Mouse (Mus musculus): Measurements from ENCODE around the gene Tcte2.
"Not testable (repeated sequence)": the region's sequence is repeated elsewhere in the genome, so short reads cannot be mapped to it uniquely, and the experiment has no call there.

The Tcte2 gene

DNA sequence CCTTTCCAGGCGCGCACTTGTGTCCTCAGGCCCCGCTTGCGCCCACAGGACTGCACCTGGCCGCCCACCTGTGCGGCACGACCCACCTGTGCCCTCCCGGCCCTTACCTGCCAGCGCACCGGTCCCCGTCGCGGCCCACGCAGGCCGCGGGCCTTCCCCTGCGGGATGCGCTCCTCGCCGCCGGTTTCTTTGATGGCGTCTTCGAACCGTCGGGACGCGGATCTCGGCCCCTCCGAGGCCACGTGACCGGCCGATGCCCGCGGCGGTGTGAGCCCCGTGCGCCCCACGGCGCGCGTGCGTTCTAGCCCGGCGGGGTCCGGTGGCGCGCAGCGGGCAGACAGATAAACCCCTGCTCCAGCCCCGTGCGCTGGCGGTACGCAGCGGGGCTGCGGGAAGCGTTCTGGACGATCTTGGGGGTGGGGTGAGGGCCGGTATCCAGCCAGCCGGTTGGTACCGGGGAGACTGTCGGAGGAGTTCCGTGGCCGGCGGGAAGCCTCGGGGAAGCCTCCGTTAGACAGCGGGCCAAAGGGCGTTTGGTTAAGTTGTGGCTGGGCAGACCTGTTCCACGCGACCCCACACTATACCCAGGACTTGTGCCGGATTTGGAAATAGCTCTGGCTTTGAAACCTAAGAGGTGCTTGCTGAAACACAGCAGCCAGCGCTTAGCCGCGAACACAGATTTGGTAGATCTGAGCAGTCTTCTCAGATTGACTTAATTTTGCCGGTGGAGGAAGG is at the start of gene Tcte2:
Gene Tcte2, minus strand, starts transcription at position 647 of the 735 bp plus-strand sequence.
- DNase-seq, result peak; percentile 38 to 47

DNA sequence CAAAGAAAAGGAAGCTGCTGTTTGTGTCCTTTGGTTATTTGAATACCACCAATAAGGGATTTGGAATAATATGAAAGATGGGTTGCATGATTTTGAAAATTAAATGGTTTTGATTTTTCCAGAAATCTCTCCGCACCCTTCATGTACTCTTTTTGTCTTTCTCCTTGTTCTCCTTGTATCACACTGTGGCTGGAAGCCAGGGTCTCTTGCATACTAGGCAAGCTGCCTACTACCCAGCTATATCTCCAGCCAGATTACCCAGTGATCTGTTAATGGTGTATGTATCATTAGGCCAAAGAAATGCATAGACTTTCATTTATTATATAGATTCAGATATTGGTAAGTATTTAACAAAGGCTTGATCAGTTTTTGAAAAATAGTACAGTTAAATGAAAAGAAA is 44.4 kb upstream of the Tcte2 start:
- DNase-seq, result no peak

- DNase-seq, result no peak
Observed at GRCm38 (mm10) chr17:13802836-13803408, 41.3 kb upstream of the Tcte2 start.

GRCm38 (mm10) chr17:13797691-13798090 is 36.1 kb upstream of the Tcte2 start:
- DNase-seq, result no peak

DNA sequence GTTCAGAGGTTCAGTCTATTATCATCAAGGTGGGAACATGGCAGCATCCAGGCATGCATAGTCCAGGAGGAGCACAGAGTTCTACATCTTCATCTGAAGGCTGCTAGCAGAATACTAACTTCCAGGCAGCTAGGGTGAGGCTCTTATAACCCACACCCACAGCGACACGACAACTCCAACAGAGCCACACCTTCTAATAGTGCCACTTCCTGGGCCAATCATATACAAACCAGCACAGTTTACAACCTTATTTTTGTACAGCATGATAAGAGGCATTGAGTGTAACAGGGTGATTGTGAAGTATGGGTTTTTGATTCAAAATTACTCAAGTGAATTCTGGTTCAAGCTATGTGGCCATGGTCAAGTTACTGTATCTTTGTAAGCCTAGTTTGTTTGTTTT is 28.4 kb upstream of the Tcte2 start:
- not testable (repeated sequence) for DNase-seq

DNA sequence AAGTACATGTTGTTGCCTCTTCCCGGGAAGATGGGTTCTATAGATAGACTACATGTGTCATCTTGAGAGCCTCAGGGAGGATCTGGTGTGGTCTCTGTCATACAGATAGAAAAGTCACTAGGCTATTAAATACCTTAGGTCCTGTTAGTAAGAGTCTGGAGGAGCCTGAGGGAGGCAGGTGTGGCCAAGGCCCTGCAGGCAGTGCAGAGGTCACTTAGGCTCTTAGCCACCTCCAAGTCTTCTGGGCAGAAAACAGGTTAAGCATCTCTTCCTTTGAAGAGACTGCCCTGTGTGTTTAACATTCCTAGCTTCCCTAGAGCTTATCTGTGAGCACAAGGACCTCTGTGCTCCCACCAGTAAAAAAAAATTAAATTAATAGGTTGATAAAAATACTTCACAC is 21.8 kb upstream of the Tcte2 start:
- no peak for DNase-seq

DNA sequence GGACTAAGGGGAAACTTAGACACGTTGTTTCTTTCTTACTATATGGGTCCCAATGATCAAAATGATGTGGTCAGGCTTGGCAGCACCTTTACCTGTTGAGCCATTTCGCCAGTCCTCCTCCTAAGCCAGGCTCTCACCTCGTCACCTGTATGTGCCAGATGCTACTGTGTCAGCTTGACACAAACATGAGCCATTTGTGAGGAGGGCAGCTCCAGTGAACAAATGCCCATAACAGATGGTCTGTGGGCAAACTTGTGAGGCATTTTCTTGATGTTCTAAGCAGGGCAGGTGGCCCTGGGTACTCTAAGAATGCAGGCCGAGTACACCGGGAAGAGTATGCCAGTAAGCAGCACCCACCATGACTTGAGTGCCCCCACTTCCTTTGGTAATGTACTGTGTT is 20.3 kb upstream of the Tcte2 start:
- DNase-seq, result no peak

GRCm38 (mm10) chr17:13778865-13779264 is 17.2 kb upstream of the Tcte2 start:
- DNase-seq, result no peak

DNA sequence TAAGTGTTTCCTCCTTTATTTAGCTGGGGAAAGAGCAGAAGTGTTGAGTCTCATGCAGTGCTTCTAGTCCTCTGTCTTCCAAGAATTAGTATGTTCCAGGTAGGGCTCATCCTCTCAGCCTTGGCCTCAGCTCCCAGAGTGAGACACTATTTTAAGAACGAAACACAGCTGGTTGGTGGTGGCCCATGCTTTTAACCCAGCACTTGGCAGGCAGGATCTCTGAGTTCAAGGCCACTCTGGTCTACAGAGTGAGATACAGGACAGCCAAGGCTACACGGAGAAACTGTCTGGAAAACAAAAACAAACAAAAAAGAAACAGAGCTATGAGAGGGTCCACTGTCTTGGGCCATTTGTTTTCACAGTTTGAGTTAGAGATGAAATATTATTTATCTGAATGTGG is 16.1 kb upstream of the Tcte2 start:
- DNase-seq, result no peak

DNA sequence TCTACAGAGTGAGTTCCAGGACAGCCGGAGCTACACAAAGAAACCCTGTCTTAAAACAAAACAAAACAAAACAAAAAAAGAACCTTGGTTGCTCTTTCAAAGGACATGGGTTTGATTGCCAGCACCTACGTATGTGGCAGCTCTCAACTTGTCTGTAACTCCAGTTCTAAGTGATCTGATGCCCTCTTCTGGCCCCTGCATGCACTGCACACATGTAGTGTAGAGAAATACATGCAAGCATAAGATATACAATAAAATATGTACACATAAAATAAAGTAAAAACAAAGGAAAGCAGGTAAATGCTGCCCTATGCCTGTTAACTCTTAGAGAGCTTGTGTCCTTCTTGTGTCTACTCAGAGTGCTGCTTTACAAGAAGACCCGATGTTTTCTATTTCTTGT is 7.6 kb upstream of the Tcte2 start:
- DNase-seq, result peak in 1 of 2 experiments; percentile 52

DNA sequence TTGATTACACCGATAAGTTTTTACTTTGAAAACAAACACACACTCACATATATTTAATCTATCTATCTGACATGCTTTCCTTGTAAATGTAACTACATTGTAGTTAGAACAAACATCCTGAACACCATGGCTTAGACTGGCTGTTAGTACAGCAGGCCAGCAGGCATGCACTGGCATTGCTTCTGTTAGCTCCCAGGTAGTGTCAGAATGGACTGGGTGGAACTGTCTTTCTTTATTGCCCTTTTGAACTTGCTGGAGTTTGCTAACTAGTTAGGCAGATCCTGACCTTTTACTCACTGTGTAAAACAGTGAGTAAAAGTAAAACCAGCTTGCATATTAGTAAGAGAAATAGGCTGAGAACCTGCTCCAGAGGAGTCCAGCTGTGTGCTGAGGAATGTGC is 6.9 kb upstream of the Tcte2 start:
- peak; percentile 19 to 48 for DNase-seq

GRCm38 (mm10) chr17:13764911-13765310 is 3.3 kb upstream of the Tcte2 start:
- not testable (repeated sequence) for DNase-seq

DNA sequence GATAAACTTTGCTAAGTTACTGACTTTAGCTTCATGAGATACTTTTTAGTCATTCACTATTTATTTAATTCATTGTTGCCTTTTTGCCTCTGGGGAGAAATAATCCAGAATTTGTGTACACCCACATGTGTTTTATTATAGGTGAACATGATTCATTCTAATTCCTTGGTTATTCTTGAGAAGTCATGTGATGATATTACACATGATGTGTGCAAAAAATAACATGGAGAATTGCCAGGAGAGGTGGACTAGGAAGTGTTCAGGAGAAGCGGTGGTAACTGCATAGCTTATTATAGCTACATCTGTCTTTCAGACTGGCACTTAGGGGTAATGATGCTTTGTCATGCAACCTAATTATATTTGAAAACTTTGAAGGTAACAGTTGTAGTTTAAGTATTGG is 2.2 kb upstream of the Tcte2 start:
- DNase-seq, result no peak

GRCm38 (mm10) chr17:13760675-13761178 is 898 bp downstream of the Tcte2 start:
- no peak for DNase-seq

GRCm38 (mm10) chr17:13759853-13760627 is 1.6 kb downstream of the Tcte2 start, which contains the start of gene Afdn:
Gene Afdn, plus strand, starts transcription at chr17:13760539.
- peak; percentile 82 to 88 for DNase-seq

DNA sequence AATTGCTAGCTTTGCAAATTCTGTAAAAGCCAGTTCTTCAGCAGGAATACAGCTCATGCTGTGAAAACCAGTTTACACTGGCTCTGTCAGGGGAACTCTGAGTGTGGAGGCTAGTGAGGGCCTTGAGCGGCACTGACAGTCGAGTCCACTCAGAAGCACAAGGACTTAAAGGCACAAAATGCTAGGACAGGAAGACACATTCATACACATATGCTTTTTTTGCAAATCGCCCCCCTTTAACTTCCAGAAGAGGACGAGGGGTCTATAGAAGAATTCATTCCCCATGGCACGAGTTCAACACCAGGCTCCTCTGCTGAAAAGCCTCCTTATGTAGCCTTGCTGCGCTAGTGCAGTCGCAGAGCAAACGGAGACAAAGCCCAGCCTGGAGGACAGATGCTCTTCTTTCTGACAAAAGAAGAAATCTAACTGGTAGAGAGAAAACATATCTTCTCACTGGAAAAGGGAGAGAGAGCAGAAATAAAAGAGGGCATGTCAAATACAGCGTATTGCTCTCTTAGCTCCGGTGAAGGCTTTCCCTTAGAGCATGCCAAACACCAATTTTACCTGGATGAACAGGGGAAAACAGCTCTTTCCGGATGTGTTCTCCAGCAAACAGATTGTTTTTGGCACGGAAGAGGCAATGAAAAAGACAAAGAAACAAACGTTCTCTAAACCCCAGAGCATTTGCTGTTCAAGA is 2.3 kb downstream of the Tcte2 start:
- peak in 1 of 2 experiments; percentile 46 for DNase-seq

DNA sequence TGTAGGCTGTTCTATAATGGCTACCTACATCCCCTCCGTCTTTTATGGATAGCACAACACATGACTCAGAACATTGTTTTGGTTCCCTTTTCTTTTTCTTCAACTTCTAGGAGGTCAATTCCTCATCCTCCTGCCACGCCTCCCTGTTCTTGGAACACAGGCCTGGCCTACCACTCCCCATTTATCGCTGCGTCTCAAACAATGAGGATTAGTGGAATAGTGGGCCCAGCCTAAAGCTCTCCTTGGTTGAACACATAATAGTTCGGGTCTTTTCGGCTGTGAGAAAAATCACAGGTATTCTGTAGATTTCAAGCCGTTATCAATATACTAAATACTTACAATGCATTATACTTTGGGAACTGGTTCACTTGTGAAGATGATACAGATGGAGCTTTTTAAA is 3.0 kb downstream of the Tcte2 start:
- DNase-seq, result no peak

DNA sequence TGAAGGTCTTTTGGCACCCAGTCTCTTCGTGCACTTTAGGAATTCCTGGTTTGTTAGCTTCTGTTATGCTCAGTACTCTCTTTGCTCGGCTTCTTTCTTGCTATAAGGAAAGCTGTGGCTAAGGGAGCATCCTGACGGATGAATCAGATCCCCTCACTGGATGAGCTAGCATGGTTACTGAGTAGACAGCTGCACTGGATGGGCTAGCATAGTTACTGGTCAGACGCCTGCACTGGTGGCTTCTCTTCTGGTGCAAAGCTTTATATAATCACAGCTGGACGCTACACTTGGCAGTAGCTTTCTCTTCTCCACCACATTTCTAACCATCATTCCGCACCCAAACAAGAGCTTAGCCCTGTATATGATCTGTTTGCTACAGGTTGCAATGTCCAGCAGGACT is 6.7 kb downstream of the Tcte2 start:
- no peak for DNase-seq

DNA sequence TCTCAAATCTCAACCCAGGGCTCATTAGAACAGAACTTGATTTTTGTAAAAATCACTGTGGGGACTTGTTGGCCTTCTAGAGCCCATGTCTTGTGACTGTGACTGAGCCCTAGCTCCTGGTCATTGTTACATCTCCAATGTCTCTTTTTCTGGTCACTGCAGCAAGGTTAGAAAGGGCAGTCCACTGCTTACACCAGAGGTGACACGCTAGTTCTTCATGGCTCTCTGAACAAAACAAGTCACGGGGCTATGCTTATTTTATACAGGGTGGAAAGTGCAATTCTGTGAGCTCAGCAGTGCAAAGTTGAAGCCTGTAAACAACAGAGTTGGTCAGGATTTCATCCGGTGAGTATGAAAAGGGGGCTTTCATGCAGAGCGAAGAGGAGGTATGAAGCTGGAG is 7.7 kb downstream of the Tcte2 start:
- DNase-seq, result no peak

DNA sequence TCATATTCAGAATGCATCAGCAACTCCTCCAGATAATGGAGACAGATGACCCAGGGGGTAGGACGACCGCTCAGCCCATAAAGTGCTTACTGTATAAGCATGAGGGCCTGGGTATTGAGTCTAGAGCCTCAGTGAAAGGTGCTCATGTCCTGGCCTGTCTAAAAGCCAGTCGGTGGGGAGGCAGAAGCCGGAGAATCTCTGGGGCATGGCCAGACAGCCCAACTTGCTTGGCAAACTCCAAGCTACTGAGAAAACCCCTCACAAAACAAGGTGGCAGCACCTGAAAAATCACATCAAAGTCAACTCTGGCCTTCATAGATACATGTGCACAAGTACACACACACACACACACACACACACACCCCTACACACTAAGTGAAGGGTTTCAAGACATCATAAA is 12.6 kb downstream of the Tcte2 start:
- DNase-seq, result no peak

DNA sequence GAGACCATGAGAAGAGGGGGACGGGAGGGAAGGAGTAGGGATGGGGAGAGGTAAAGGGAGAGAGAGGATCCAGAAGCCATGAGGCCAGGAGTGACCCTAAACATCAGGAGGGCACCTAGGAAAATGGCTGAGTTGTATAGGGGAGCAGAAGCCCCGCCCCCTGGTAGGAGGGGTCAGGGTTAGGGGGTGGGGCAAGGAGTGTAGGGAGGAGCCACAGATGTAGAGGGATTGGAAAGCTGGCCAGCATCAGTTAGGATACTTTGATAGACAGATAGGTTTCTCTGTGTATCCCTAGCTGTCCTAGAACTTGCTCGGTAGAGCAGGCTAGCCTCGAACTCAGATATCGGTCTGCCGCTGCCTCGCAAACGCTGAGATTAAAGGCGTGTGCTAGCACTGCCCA is 13.9 kb downstream of the Tcte2 start:
- no peak for DNase-seq

DNA sequence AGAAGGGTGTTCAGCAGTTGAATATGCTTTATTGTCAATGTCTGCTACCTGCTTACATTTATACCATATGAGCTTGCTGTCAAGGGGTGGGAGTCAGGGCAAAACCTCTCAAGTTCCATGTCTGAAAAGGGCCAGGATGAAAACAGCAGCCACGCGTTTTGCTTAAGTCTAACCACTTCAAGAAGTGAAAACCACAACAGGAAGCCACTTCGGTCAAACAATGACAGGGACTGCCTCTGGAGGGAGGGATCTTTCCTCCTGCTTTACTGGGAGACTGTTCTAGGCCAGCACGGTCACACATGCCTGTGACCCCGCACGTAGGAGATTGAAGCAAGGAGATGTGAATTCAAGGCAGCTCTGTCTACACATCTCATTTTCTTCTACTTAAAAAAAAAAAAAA is 15.3 kb downstream of the Tcte2 start:
- DNase-seq, result no peak

DNA sequence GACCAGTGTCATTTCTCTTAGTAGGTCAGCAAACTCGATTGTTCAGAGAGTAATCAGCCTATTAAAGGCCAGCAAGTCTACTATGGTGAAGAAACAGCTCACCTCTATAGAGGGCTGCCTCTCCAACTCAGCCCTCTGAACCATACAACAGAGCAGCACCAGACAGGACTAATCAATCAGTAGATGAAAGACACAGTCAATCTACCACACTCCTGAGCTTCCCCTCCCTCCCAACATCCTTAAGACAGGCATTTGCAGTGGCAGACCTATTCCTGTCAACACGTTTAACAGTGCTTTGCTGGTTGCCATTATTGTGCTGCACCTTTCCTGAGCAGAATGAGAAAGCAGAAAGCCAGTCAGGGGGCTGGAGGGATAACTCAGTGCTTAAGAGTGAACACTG is 16.3 kb downstream of the Tcte2 start:
- DNase-seq, result no peak

All from kidney, adult 8-10 months (tissue).